Mouse (Mus musculus): ENCODE data around the gene Cmpk1.

DNA sequence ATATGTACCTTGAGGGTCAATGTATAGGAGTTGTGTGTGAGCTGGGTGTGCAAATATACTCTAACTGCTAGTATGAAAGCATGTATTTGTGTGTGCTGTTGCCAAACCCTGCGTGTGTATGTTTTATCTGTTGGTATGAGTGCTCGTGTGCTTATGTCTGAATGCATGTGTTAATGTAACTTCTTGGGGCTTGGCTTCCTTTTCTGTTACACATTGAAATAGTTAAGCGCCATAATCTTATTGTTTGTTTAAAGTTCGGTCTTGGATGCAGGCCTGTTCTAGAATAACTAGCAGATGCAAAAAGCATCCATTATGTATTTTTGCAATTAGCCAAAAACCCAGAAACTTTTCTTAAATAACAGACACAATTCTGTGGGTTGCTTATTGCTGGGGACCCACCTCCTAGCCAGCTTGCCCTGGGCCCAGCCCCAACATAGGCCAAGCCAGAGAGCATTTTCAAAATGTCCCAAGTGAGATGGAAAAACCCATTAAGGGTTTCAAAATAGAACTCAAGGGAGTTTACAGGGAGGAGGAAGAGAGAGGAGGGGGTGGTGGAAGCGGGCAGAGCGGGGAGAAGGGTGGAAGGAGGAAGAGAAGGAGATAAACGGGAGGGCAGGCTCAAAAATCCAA, 39.1 kb downstream of the Cmpk1 start:
- no peak for TF ChIP-seq CTCF (IDR thresholded peaks at IDR 0.05; ENCODE audit: control insufficient read depth, insufficient read depth, insufficient read length)
- no peak for TF ChIP-seq FOSL1 (IDR thresholded peaks at IDR 0.05; ENCODE audit: insufficient read depth, low read length, poor library complexity, severe bottlenecking)
- TF ChIP-seq MAX (IDR thresholded peaks at IDR 0.05), result no peak
- no peak for TF ChIP-seq MYOD1 (IDR thresholded peaks at IDR 0.05; ENCODE audit: control insufficient read depth, insufficient read length, low read depth)
- no peak for TF ChIP-seq USF1 (IDR thresholded peaks at IDR 0.05; ENCODE audit: low read depth)
- TF ChIP-seq CEBPB (IDR thresholded peaks at IDR 0.05; ENCODE audit: low read depth), result no peak

All from C2C12 (cell line).